Mouse (Mus musculus) layer of hippocampus, adult 11-12 months (tissue): ENCODE measurements around the gene Ptprg.

Source experiments
- DNase-seq: peaks from one replicate; pipeline ENCODE4 v3.0.0; 2022; ENCODE audit warnings: low spot score

The Ptprg gene

GRCm38 (mm10) chr14:12161738-12162310, 608.5 kb downstream of the Ptprg start:
- peak; percentile 34 for DNase-seq

- DNase-seq: no peak
Measured at GRCm38 (mm10) chr14:12162331-12162854, 609.1 kb downstream of the Ptprg start.

GRCm38 (mm10) chr14:12163196-12163595, 609.9 kb downstream of the Ptprg start:
- no peak for DNase-seq

GRCm38 (mm10) chr14:12167215-12167614, 613.9 kb downstream of the Ptprg start:
- no peak for DNase-seq

- DNase-seq: no peak
Measured at GRCm38 (mm10) chr14:12167651-12168050, 614.3 kb downstream of the Ptprg start.

- DNase-seq: peak; percentile 32
Measured at GRCm38 (mm10) chr14:12177436-12177835, 624.1 kb downstream of the Ptprg start.

GRCm38 (mm10) chr14:12178645-12179044, 625.3 kb downstream of the Ptprg start:
- no peak for DNase-seq

GRCm38 (mm10) chr14:12180116-12180515, 626.8 kb downstream of the Ptprg start:
- DNase-seq: no peak

- DNase-seq: peak; percentile 46
Measured at GRCm38 (mm10) chr14:12185040-12185439, 631.7 kb downstream of the Ptprg start.

GRCm38 (mm10) chr14:12188352-12188751, 635.0 kb downstream of the Ptprg start:
- DNase-seq: no peak

GRCm38 (mm10) chr14:12189266-12189665, 635.9 kb downstream of the Ptprg start:
- no peak for DNase-seq

- DNase-seq: no peak
Measured at GRCm38 (mm10) chr14:12189717-12190600, 636.6 kb downstream of the Ptprg start.

GRCm38 (mm10) chr14:12191076-12191475, 637.7 kb downstream of the Ptprg start:
- DNase-seq: no peak

GRCm38 (mm10) chr14:12198735-12199134, 645.4 kb downstream of the Ptprg start:
- no peak for DNase-seq

- no peak for DNase-seq
Measured at GRCm38 (mm10) chr14:12199956-12200950, 646.9 kb downstream of the Ptprg start.

- DNase-seq: no peak
Measured at GRCm38 (mm10) chr14:12202214-12202613, 648.9 kb downstream of the Ptprg start.

- DNase-seq: no peak
Measured at GRCm38 (mm10) chr14:12203081-12203480, 649.7 kb downstream of the Ptprg start.

GRCm38 (mm10) chr14:12206138-12206537, 652.8 kb downstream of the Ptprg start:
- DNase-seq: no peak

GRCm38 (mm10) chr14:12208554-12208953, 655.2 kb downstream of the Ptprg start:
- DNase-seq: no peak

- DNase-seq: no peak
Measured at GRCm38 (mm10) chr14:12218544-12219150, 665.3 kb downstream of the Ptprg start.

- no peak for DNase-seq
Measured at GRCm38 (mm10) chr14:12219877-12220276, 666.5 kb downstream of the Ptprg start.
